Mouse (Mus musculus) liver, adult (tissue): ENCODE results near the gene Celf5.

Experiments used
- GATA4 ChIP-seq: IDR thresholded peaks from 2 replicates; pipeline ENCODE4 v1.6.1; 2014; ENCODE audit warnings: mild to moderate bottlenecking, low read length; ENCODE audit not compliant: insufficient replicate concordance

The Celf5 gene

GRCm38 (mm10) chr10:81492606-81493240 lies 10.2 kb upstream of the Celf5 start:
- TF ChIP-seq GATA4: no peak

- TF ChIP-seq GATA4: no peak
These were observed 8.5 kb upstream of the Celf5 start for GRCm38 (mm10) chr10:81491018-81491417.

GRCm38 (mm10) chr10:81489941-81490340 lies 7.4 kb upstream of the Celf5 start:
- TF ChIP-seq GATA4: no peak

GRCm38 (mm10) chr10:81488081-81488480 lies 5.6 kb upstream of the Celf5 start:
- no peak for TF ChIP-seq GATA4

- TF ChIP-seq GATA4: no peak
These were observed 4.0 kb upstream of the Celf5 start for GRCm38 (mm10) chr10:81486496-81486895.

GRCm38 (mm10) chr10:81485479-81486018 lies 3.0 kb upstream of the Celf5 start:
- TF ChIP-seq GATA4: no peak

GRCm38 (mm10) chr10:81485060-81485449 lies 2.5 kb upstream of the Celf5 start:
- no peak for TF ChIP-seq GATA4

- TF ChIP-seq GATA4: no peak
These were observed 2.0 kb upstream of the Celf5 start for GRCm38 (mm10) chr10:81484441-81485059.

GRCm38 (mm10) chr10:81483983-81484382 lies 1.5 kb upstream of the Celf5 start:
- no peak for TF ChIP-seq GATA4

- no peak for TF ChIP-seq GATA4
These were observed 640 bp downstream of the Celf5 start for GRCm38 (mm10) chr10:81481605-81482532.

- no peak for TF ChIP-seq GATA4
These were observed 8.0 kb downstream of the Celf5 start for GRCm38 (mm10) chr10:81474461-81474860.

- TF ChIP-seq GATA4: no peak
These were observed 9.5 kb downstream of the Celf5 start for GRCm38 (mm10) chr10:81473003-81473451.

- no peak for TF ChIP-seq GATA4
These were observed 10.0 kb downstream of the Celf5 start for GRCm38 (mm10) chr10:81472403-81473002.

GRCm38 (mm10) chr10:81470454-81470853 lies 12.1 kb downstream of the Celf5 start:
- no peak for TF ChIP-seq GATA4

GRCm38 (mm10) chr10:81469253-81469652 lies 13.3 kb downstream of the Celf5 start:
- no peak for TF ChIP-seq GATA4
